Mouse (Mus musculus) hindbrain, embryonic 16.5 days (tissue): ENCODE measurements around the gene Scimp. TPM values are rescaled to one million over a fixed set of nuclear protein-coding genes. Genes with fewer than 3 reads are reported as not detected.

Experiments used
- ATAC-seq: fragments of 200-750 bp; cut with Nextera tagmentation; 2 replicates; pipeline ENCODE4 v1.8.0; 2017; ENCODE audit warnings: moderate TSS enrichment, moderate library complexity
- H3K27ac ChIP-seq: fragments of 300-500 bp; sonication (generic); 2 replicates; pipeline ENCODE4 v1.5.1; 2014; ENCODE audit warnings: low read depth, mild to moderate bottlenecking, control low read depth, low read length, moderate library complexity
- H3K27me3 ChIP-seq: fragments of 300-500 bp; sonication (generic); replicated peaks from 2 replicates; pipeline ENCODE4 v1.6.1; 2014; ENCODE audit warnings: low read length; ENCODE audit not compliant: control insufficient read depth, insufficient read depth
- H3K36me3 ChIP-seq: fragments of 300-500 bp; sonication (generic); 2 replicates; pipeline ENCODE4 v1.6.1; 2014; ENCODE audit warnings: mild to moderate bottlenecking, low read length, moderate library complexity, mixed read lengths; ENCODE audit not compliant: control insufficient read depth, insufficient read depth
- H3K4me1 ChIP-seq: fragments of 300-500 bp; sonication (generic); 2 replicates; pipeline ENCODE4 v1.6.1; 2014; ENCODE audit warnings: low read depth, low read length; ENCODE audit not compliant: control insufficient read depth, insufficient read depth
- H3K4me2 ChIP-seq: fragments of 300-500 bp; sonication (generic); 2 replicates; pipeline ENCODE4 v1.6.1; 2014; ENCODE audit warnings: mild to moderate bottlenecking, low read length, control low read depth, moderate library complexity
- H3K4me3 ChIP-seq: fragments of 300-500 bp; sonication (generic); 2 replicates; pipeline ENCODE4 v1.5.1; 2014; ENCODE audit warnings: mild to moderate bottlenecking, low read length, control low read depth, moderate library complexity
- H3K9ac ChIP-seq: fragments of 300-500 bp; sonication (generic); 2 replicates; pipeline ENCODE4 v1.6.1; 2014; ENCODE audit warnings: low read depth, mild to moderate bottlenecking, control low read depth, low read length, moderate library complexity
- H3K9me3 ChIP-seq: fragments of 300-500 bp; sonication (generic); 2 replicates; pipeline ENCODE4 v1.6.1; 2014; ENCODE audit warnings: mild to moderate bottlenecking, low read length, moderate library complexity; ENCODE audit not compliant: control insufficient read depth
- WGBS: fragments of 180-500 bp; shearing (Covaris S2); extraction: QIAGEN DNeasy Blood & Tissue Kit; methylation state at CpG from one replicate; pipeline ENCODE4 v1.1.7; 2014; 5-methylcytosine and 5-hydroxymethylcytosine counted together
- polyA plus RNA-seq: library from polyadenylated mRNA; unstranded; fragments of >200 nt; fragmentation: Nextera tagmentation; extraction: Ambion mirVana; gene quantifications from 2 replicates; pipeline ENCODE4 v1.2.1, GENCODE M21; 2015

The Scimp gene
- polyA plus RNA-seq, 1 experiment from 2014 or later, result 0.19 TPM

DNA sequence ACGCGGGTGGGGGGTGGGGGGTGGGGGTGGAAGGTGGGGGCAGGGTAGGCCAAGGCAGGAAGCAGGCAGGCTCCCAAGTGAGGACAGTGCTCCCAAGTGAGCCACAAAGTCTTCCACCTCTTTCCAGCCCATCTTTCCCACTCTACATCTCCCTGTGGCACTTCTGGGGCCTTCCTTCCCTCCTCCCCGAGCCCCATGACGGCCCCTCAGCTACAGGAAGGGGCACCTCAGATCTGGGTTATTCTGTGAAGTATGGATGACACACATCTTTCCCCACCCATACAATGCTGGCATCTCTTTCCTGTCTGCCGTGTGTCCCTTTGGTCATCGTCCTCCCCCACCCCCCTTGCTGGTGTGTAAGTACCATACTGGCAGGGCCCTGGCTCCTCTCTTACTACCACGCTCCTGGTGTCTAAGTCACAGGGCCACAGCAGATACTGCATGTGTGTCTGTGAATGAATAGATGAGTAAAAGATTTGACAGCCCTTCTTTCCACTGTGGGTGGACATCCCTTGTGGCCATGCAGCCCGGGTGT, 6.7 kb downstream of the Scimp start:
- Histone ChIP-seq H3K27ac (no peak overlapping the region), H3K4me1 (no peaks in the 10 kb centered on the region), H3K4me2 (no peak overlapping the region), H3K36me3 (no peaks in the 10 kb centered on the region), H3K27me3 (no peaks in the 10 kb centered on the region), H3K4me3 (no peak overlapping the region), H3K9ac (no peak overlapping the region), H3K9me3 (no peaks in the 10 kb centered on the region)
- no peak for ATAC-seq
- 80% methylated on average over 7 of the region's 8 CpGs for WGBS

- Histone ChIP-seq H3K4me3 (no peak overlapping the region), H3K4me2 (no peak overlapping the region), H3K27me3 (no peaks in the 10 kb centered on the region), H3K9ac (no peak overlapping the region), H3K4me1 (no peaks in the 10 kb centered on the region), H3K36me3 (no peaks in the 10 kb centered on the region), H3K27ac (no peak overlapping the region), H3K9me3 (no peaks in the 10 kb centered on the region)
- 91% methylated on average over 3 of the region's 3 CpGs for WGBS
- ATAC-seq, result no peak
Measured at GRCm38 (mm10) chr11:70804395-70804794, 8.0 kb downstream of the Scimp start.

DNA sequence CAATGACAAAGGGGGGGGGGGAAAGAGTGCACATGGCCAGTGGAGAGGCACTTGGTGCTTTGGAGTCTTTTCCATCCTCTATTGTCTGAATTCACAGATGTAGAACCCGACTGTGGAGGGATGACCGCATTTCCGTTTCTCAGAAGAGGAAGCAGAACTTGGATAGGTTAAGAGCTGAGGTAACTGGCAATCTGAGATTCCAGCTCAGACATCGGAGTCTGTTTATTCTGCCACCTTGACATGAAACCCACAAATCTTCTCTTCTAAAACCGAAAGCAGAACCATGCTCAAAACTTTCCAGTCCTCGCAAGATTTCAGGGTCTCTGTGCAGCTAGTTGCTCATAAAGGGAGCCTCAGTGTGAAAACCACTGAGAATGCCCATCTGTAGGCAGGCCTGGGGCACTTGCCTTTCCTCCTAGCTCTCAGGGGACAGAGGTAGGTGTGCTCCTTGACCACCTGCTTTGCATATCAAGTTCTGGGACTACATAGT, 8.6 kb downstream of the Scimp start:
- H3K36me3 ChIP-seq, result no peaks in the 10 kb centered on the region
- ATAC-seq, result no peak
- H3K4me3 ChIP-seq, result no peak overlapping the region
- no peaks in the 10 kb centered on the region for H3K9me3 ChIP-seq
- no peak overlapping the region for H3K27ac ChIP-seq
- H3K9ac ChIP-seq, result no peak overlapping the region
- H3K27me3 ChIP-seq, result no peaks in the 10 kb centered on the region
- H3K4me2 ChIP-seq, result no peak overlapping the region
- 88% methylated on average over 6 of the region's 6 CpGs for WGBS
- H3K4me1 ChIP-seq, result no peaks in the 10 kb centered on the region

- 65% methylated on average over 2 of the region's 2 CpGs for WGBS
- no peaks in the 10 kb centered on the region for H3K36me3 ChIP-seq
- no peak overlapping the region for H3K9ac ChIP-seq
- H3K9me3 ChIP-seq, result no peaks in the 10 kb centered on the region
- H3K4me2 ChIP-seq, result no peak overlapping the region
- H3K27ac ChIP-seq, result no peak overlapping the region
- no peak for ATAC-seq
- no peak overlapping the region for H3K4me3 ChIP-seq
- no peaks in the 10 kb centered on the region for H3K4me1 ChIP-seq
- no peaks in the 10 kb centered on the region for H3K27me3 ChIP-seq
Measured at GRCm38 (mm10) chr11:70802865-70803261, 9.5 kb downstream of the Scimp start.

DNA sequence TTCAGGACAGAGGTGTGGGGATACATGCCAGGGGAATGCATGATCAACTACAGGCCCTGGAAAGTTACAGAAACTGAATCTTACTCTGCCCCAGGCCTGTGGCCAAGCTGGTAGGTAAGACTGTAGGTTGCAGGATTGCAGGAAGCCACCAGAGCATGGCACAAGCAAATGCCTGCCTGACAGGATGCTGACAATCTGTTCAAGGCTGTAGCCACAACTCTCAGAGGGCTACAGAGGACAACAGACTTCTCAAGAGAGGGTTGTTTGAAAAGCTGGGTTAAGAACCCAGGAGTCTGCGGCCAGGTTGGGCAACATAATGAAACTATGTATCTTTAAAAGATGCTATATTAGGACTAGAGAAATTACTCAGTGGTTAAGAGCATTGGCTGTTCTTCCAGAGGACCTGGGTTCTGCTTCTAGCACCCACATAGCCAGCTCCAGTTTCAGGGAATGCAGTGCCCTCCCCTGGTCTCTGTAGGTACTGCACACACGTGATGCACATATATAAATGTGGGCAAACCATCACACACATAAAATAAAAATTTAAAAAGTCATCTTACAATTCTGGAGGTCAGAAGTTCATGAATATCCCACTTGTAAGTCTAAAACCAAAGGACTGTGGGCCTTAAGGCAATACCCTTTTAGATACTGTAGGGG, 10.1 kb downstream of the Scimp start:
- Histone ChIP-seq H3K4me3 (no peak overlapping the region), H3K9me3 (no peaks in the 10 kb centered on the region), H3K27ac (no peak overlapping the region), H3K36me3 (no peaks in the 10 kb centered on the region), H3K4me1 (no peaks in the 10 kb centered on the region), H3K4me2 (no peak overlapping the region), H3K9ac (no peak overlapping the region), H3K27me3 (no peaks in the 10 kb centered on the region)
- WGBS, result 96% methylated on average over 2 of the region's 2 CpGs
- no peak for ATAC-seq

DNA sequence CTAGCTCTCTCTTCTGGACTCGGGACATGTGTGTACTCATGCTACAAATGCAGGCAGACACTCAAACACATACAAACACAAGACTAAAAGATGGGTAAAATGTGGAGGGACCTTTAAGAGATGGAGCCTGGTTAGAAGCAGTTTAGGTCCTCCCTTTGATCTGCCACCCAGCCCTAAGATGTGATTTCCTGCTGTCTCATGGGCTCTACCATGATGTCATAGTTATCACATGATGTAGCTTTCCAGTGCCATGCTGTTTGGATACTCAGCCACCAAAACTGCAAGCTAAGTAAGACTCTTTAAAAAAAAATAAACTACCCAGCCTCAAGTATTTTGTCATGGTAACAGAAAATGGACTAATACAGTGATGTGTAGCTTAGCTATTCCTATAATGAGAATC, 20.0 kb downstream of the Scimp start:
- no peaks in the 10 kb centered on the region for H3K9me3 ChIP-seq
- no peaks in the 10 kb centered on the region for H3K4me1 ChIP-seq
- no peaks in the 10 kb centered on the region for H3K27me3 ChIP-seq
- no peaks in the 10 kb centered on the region for H3K36me3 ChIP-seq
- no peak overlapping the region for H3K27ac ChIP-seq
- no peak overlapping the region for H3K4me2 ChIP-seq
- H3K4me3 ChIP-seq, result no peak overlapping the region
- 94% methylated on average over 1 of the region's 1 CpGs for WGBS
- H3K9ac ChIP-seq, result no peak overlapping the region
- ATAC-seq, result no peak

DNA sequence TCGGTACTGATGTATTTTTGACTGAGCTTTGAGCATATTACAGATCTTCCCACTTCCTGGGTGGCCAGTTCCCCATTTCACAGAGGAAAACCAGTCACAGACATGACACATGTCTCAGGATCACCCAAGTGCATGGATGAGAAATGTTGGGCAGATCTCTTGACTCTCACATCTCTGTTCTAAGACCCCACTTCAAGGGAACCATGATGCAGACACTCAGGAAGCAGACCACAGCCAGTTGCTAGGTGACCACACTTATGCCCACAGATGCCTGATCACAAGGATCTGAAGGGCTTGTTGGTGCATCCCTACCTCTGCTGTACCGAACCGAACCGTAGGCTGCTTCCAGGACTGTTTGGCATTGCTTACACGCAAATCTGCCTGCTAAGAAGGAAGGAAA, 20.7 kb downstream of the Scimp start:
- 91% methylated on average over 5 of the region's 5 CpGs for WGBS

DNA sequence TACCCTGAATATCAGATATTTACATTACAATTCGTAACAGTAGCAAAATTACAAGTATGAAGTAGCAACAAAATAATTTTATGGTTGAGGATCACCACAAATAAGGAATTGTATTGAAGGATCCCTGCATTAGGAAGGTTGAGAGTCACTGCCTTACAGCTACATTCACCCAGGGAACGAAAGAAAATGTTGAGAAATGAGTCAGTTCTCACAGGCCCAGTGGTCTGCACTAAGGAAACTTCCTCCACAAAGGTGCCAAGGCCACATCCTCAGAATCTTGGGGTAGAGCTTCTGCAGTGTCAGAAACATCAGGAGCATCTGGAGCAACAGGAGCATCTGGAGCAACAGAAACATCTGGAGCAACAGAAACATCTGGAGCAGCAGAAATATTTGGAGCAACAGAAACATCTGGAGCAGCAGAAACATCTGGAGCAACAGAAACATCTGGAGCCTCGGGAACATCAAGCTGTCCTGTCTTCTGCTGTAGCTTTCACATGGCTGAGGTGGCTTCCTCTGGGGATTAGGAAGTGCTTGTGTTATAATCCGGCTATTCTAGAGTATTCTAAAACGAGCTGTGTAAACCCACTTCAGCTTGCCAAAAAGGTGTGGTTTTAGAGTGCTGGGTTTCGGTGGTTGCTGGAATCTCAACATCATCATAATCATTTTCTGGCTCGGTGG, 21.4 kb downstream of the Scimp start:
- no peak overlapping the region for H3K9ac ChIP-seq
- no peak overlapping the region for H3K4me2 ChIP-seq
- H3K27ac ChIP-seq, result no peak overlapping the region
- H3K4me1 ChIP-seq, result no peaks in the 10 kb centered on the region
- ATAC-seq, result no peak
- H3K27me3 ChIP-seq, result no peaks in the 10 kb centered on the region
- no peaks in the 10 kb centered on the region for H3K36me3 ChIP-seq
- 76% methylated on average over 7 of the region's 7 CpGs for WGBS
- H3K9me3 ChIP-seq, result no peaks in the 10 kb centered on the region
- no peak overlapping the region for H3K4me3 ChIP-seq

More for the DNA sequence above, 20.7 kb downstream of the Scimp start:
- Histone ChIP-seq H3K4me2 (no peak overlapping the region), H3K4me1 (no peaks in the 10 kb centered on the region), H3K9ac (no peak overlapping the region), H3K9me3 (no peaks in the 10 kb centered on the region), H3K27ac (no peak overlapping the region), H3K4me3 (no peak overlapping the region), H3K27me3 (no peaks in the 10 kb centered on the region), H3K36me3 (no peaks in the 10 kb centered on the region)
- ATAC-seq, result no peak

GRCm38 (mm10) chr11:70790426-70790825, 22.0 kb downstream of the Scimp start:
- no peak overlapping the region for H3K4me2 ChIP-seq
- no peak for ATAC-seq
- H3K9ac ChIP-seq, result no peak overlapping the region
- no peaks in the 10 kb centered on the region for H3K27me3 ChIP-seq
- no peak overlapping the region for H3K27ac ChIP-seq
- no peaks in the 10 kb centered on the region for H3K4me1 ChIP-seq
- no peaks in the 10 kb centered on the region for H3K36me3 ChIP-seq
- WGBS, result 90% methylated on average over 2 of the region's 2 CpGs
- no peak overlapping the region for H3K4me3 ChIP-seq
- no peaks in the 10 kb centered on the region for H3K9me3 ChIP-seq
